Mouse (Mus musculus) cerebellum, adult 11 months (tissue): ENCODE results near the gene Asb12.
"Not testable (repeated sequence)": the region's sequence is repeated elsewhere in the genome, so short reads cannot be mapped to it uniquely, and the experiment has no call there.

Source experiments
- DNase-seq: peaks from one replicate; pipeline ENCODE4 v3.0.0; 2022

Asb12 gene

DNA sequence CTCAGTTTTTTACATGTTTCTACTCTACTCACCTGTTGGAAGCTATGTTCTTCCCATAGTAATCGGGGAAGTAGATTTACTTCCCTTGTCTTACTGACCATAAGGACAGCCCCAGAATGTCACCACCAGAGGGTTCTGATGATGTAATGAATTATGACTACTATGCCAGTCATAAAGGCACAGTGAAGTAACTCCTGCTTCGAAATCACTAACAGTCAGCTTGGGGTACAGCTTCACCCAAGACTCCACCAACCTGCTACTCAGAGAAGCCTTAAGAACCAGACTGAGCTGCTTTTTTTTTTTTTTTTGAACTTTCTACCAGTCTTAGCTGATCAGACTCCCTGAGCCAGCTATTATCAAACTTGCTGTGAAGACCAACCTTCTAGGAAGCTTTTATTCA is at the start of gene Asb12, which contains the start of gene Pfn5:
Gene Asb12 (minus strand): TSS at position 101 of the 400 bp plus-strand sequence.
Gene Pfn5 (plus strand): TSS at position 218 of the 400 bp plus-strand sequence.
- no peak for DNase-seq

DNA sequence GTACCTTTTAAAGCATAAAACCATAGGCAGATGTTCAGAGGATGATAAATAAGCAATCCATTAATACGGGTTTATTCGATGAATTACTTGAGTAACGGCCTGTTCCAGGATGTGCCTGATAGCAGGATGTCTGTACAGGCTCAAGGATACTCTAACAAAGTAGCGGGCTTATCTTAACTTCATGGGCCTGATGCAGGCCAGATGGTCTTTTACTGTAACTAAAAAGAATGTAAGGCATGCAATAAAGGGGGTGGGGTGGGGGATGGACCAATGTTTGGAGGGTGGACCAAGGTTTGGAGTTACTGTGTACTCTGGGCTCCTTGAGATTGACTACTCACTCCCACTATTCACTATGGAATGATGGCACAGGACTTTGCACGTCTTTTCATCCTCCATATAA is 42.8 kb upstream of the Asb12 start:
- DNase-seq: no peak

DNA sequence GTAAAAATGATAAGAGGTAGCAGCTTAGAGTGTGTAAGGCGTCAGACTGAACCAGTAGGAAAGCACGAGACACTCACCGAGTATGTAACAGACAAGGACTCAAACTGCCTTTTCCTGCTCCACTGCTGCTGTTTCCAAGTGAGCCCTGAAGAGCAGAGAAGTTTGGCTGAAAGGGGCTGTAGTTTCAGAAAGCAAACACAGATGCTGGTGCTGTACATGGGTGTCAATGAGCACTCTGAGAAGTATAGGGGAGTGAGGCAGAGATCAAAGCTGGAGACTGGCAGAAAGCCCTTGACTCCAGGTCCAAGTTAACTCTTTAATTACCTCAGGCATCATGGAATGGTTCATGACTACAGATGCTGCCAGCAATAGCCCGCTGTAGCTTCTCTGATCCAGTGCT is 3.5 kb downstream of the Asb12 start:
- DNase-seq: no peak

DNA sequence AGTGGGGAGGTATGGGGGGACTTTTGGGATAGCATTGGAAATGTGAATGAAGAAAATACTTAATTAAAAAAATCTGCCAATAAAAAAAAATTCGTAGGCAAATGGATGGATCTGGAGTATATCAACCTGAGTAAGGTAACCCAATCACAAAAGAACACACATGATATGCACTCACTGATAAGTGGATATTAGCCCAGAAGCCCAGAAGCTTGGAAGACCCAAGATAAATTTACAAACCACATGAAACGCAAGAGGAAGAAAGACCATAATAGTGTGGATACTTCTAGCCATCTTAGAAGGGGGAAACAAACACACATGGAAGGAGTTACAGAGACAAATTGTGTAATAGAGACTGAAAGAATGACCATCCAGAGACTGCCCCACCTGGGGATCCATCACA is 22.3 kb downstream of the Asb12 start:
- not testable (repeated sequence) for DNase-seq

DNA sequence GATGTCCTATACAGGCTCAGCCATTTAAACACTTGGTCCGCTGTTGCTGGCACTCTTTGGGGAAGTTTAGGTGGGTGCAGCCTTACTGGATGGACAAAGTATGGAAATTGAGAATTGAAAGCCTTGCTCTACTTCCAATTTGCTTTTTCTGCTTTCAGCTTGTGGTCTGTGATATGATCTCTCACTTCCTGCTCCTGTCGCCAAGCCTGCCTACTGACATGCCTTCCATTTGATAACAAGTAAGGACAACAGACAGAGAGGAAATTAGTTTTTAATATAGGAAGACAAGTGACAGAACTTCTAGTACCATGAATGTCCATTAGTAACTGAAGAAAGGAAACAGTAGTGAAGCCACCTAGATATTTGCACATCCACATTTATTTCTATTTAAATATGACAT is 32.6 kb downstream of the Asb12 start:
- no peak for DNase-seq

DNA sequence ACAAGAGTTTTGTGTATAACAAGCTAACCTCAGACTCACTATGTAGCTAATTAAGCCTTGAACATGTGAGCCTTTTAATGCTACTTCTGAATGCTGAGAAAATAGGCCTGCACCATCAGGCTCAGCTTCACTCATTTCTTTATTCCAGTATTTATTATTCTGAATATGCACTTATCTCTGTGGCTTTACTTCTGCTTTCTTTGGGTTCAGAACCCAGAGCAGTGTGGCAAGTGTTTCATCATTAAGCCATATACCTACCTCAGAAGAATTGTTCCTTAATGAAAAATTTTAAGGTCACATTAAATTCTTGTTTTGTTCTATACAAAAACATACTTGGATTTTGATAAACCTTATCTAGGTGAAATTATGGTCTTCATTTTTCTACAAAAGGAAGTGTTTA is 33.9 kb downstream of the Asb12 start:
- no peak for DNase-seq

DNA sequence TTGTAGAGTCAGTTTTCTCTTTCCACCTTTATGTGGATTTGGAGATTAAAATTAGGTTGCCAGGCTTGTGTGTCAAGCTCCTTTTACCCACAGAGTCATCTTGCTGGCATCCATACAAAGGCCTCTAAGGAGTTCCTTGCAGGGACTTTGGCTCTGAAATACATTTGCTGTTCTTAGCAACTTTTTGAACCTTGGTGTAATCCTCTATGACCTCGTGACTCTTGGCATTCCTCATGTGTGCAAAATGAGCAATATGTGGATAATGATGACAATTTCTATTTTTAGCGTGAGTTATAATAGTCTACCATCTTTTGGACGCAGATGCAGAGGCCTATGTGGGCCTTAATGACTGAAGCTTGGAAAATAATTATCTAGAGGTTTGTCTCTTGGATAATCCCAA is 100.6 kb downstream of the Asb12 start:
- DNase-seq: no peak

DNA sequence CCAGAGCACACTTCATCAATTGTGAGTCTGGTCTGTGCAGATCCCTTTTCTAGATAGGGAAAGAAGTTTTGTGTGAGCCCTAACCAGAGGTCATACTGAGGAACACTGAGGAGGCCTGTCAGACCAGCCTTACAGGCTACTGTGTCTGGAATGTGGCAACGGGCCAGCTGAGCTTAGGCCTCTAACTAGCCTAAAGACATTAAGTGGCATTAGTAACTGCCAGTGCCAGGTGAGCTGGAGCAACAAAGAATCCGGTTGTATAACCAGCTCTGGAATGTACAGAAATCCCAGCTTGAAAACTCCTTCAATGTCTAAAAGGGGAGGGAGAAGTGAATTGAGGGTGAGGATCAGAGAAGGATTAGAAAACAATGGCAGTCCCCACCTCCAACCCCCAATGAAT is 111.9 kb downstream of the Asb12 start:
- DNase-seq: peak; percentile 12

DNA sequence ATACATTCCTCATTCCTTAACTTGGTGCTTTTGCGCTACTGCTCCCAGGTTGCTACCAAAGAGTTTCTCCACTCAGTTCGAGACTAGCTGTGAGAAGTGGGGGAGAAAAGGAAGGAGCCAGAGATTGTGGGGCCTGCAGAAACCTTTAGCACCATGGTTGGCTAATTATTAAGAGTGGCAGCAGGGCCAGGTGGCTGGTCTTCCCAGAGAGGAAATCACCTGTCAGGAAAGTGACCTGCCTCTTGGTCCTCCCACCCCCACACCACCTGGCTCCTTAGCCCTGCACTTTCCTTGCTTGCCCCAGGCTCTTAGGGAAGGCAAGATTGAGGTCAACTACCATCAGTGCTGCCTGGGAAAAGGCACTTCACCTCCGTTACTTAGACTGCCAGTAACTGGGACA is 112.6 kb downstream of the Asb12 start:
- DNase-seq: peak; percentile 43

DNA sequence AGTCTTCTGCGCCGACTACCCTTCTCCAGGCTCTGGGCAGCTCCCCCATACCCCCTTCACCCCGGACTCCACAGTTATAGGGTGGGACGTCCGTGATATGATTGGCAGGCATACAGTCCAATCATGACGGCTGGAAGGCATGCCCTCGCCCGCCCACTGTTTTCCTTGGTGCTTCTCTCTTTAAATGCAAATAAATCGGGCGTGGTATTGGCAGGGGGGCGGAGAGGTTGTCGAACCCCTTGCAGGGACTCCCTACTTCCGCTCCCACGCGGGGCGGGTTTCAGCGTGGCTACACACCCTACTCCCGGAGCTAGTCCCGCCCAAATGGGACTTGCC is 113.0 kb downstream of the Asb12 start, which contains the start of gene Amer1:
Gene Amer1 (minus strand): TSS at position 97 of the 336 bp plus-strand sequence.
- DNase-seq: peak; percentile 85

DNA sequence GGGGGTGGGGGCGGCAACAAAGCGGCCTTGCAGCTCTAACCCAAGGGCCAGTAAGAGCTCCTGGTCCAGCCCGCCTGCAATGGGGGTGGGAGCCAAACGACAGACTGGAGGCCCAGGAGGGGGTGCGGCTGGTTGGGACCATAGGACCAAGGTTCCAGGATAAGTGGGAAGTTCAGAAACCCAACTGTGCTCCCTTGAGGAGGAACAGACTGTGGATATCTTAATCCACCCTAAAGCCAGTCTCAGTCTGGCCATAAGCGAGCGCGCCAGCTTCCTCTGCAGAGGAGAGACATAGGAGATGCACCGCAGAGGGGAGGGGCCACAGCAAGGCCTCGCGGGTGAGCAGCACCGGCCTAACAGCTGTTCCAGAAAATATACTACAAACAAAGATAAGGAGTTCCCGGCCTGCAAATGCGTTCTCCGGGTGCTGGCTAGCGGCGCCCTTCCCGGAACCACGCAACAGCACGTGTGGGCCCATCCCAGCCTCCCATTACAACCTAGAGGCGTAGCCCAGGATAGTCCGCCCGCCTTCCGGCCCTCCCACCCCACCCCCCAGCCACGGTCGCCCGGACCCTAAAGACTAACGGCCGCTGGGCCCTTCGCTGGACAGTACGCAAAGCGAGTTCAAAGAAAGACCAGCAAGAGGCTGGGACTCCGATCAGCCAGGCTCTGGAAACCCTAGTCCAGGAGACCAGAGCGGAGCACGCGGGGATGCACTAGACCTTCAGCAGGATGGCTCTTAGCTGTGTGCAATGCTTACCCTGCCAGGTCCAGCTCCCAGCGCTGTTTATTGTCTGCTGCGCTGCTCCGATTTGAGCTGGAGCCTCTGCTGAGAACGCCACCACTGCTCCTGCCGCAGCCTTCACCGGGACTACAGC is 113.7 kb downstream of the Asb12 start:
- DNase-seq: peak; percentile 34

DNA sequence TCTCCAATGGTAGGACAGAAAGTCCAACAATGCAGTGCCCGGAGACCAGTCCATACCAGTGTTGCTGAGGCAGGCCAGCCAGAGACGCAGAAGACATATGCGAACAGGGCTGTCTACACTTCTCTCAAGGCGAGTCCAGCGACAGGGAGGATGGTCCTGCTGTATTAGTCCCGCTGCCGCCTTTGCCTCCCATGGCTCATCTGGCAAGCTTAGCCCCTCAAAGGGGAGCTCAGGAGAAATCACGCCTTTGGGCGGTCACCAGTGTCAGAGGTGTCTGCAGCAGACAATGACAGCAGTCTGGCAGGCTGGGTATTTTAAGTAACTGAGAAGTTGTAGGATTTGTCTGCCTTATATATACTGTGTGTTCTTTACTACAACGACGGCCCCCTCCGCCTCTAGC is 114.4 kb downstream of the Asb12 start:
- peak; percentile 7 for DNase-seq

DNA sequence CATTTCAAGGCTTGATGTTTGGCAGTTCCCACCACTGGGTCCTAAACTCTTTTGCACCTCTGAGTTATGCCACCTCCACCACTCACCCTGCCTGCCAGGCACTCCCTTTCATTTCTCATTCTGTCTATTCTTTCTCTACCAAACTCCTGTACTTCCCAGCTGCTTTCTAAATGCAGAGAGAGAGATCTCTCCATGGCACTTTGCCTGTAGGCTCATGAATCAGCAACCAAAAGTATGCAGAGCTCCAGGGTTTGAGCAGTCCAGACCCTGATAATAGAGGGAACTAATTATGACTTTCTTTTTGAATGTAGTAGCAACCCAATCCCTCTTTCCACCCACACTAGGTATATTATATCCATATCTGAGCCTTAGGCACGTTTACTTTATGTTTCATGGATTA is 115.5 kb downstream of the Asb12 start:
- no peak for DNase-seq

DNA sequence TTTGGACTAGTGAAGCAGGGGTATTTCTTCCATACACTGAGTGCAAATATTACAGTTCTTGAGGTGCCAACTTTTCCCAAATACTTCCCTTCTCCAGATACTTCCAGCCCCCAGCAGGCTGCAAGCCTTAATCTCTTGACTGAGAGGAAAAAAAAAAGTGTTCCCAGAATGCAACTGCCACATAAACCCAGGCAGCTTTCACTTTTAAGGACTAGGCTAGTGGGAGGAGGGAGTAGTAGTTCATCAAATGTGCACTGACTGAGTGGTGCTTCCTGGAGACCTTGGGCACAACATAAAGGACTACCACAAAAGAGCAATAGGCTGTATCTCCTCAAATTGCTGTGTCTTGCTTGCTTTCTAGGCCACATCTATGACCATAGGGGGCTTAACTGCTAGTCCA is 116.5 kb downstream of the Asb12 start:
- no peak for DNase-seq

DNA sequence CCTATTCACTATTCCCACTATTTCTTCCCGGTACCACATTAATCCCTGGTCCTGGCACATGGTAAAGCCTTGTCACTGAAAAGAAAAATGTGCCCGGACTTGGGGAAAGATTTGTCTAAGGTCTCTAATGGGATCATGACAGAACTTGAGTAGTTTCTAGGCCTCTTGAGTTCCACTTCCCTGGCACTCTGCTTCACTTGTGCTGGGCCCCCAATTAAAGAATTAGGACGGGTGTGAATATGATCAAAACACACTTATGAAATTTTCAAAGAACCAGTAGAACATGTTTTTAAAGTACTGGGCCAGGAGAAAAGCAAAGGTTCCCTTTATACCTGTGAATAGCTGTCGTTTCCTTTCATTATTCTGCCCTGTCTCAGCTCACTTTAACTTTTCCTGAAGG is 119.3 kb downstream of the Asb12 start:
- no peak for DNase-seq

DNA sequence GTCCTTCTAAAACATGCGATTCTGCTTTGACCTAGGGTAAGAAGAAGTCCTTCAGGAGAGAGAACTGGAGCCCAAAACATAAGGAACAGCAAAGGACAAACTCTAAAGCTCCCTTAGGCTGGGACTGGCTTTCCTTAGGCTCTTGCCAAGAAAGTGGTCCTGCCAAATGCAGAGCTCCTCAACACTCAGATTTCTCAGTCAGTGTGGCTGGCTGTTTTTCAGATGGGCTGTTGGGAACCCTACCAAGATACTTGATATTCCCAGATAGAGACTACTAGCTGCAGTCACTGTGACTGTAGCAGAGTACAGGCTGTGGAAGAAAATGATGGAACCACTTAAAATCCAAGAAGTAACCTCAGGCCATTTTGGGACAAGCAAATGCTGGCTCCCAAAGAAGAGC is 120.6 kb downstream of the Asb12 start:
- no peak for DNase-seq
